Mouse (Mus musculus) hindbrain, embryonic 10.5 days (tissue): ENCODE results near the gene Gm21488. TPM values are rescaled to one million over a fixed set of nuclear protein-coding genes. Genes with fewer than 3 reads are reported as not detected.
"Not testable (repeated sequence)": the region's sequence is repeated elsewhere in the genome, so short reads cannot be mapped to it uniquely, and the experiment has no call there.

Experiments
- DNase-seq: peaks from one replicate; pipeline ENCODE4 v3.0.0-alpha.2; 2017; ENCODE audit warnings: low spot score
- H3K27ac ChIP-seq: fragments of 300-500 bp; sonication (generic); 2 replicates; pipeline ENCODE4 v1.5.1; 2016; ENCODE audit warnings: mild to moderate bottlenecking, moderate library complexity
- H3K27me3 ChIP-seq: fragments of 300-500 bp; sonication (generic); 2 replicates; pipeline ENCODE4 v1.6.1; 2016; ENCODE audit warnings: mild to moderate bottlenecking; ENCODE audit not compliant: poor library complexity, insufficient read depth, severe bottlenecking
- H3K36me3 ChIP-seq: fragments of 300-500 bp; sonication (generic); 2 replicates; pipeline ENCODE4 v1.6.1; 2016; ENCODE audit warnings: mild to moderate bottlenecking, moderate library complexity
- H3K4me1 ChIP-seq: fragments of 300-500 bp; sonication (generic); replicated peaks from 2 replicates; pipeline ENCODE4 v1.6.1; 2016; ENCODE audit warnings: mild to moderate bottlenecking
- H3K4me3 ChIP-seq: fragments of 300-500 bp; sonication (generic); 2 replicates; pipeline ENCODE4 v1.5.1; 2016; ENCODE audit warnings: mild to moderate bottlenecking, moderate library complexity
- H3K9me3 ChIP-seq: fragments of 300-500 bp; sonication (generic); 2 replicates; pipeline ENCODE4 v1.6.1; 2016; ENCODE audit warnings: mild to moderate bottlenecking, moderate library complexity
- WGBS: fragments of 180-500 bp; shearing (Covaris S2); methylation state at CpG from one replicate; pipeline ENCODE4 v1.1.7; 2016; 5-methylcytosine and 5-hydroxymethylcytosine counted together
- polyA plus RNA-seq: library from polyadenylated mRNA; unstranded; fragments of >200 nt; fragmentation: Nextera tagmentation; extraction: Ambion mirVana; gene quantifications from 2 replicates; pipeline ENCODE4 v1.2.1, GENCODE M21; 2016

Gene Gm21488
- polyA plus RNA-seq = not detected in 2 replicates

DNA sequence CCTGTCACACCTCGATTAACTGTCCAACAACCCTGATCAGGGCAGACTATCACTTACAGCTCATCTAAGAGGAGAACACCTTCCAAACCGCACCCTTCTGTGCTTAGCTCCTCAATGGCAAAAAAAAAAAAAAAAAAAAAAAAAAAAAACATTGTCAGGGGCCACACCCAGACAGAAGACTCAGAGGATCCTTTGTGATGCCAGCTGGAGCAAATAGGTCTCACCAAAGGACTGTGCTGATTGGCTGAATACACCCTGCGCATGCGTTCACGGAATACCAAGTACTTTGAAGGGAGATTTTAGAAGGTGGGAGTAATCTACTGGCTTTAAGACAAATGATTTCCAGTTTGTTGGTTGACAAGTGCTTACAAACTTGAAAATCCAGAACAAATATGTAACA is at the start of gene Gm21488:
TSS of gene Gm21488 (minus strand) at position 101 of the 400 bp plus-strand sequence.
- not testable (repeated sequence) for H3K4me3 ChIP-seq, H3K27ac ChIP-seq, DNase-seq, H3K4me1 ChIP-seq, H3K9me3 ChIP-seq, H3K27me3 ChIP-seq, H3K36me3 ChIP-seq
- no CpG with 5 or more reads among the region's 5 CpGs for WGBS
